Mouse (Mus musculus) ES-Bruce4 (cell line): ENCODE measurements around the gene Lrrc14b.

Experiments used
- CTCF ChIP-seq: IDR thresholded peaks from one replicate; pipeline ENCODE4 v1.8.1; 2011; ENCODE audit warnings: low read depth, low read length
- EP300 ChIP-seq: IDR thresholded peaks from 2 replicates; pipeline ENCODE4 v1.6.1; 2011; ENCODE audit warnings: low read depth, low read length; ENCODE audit not compliant: insufficient read depth
- POLR2A ChIP-seq: IDR thresholded peaks from one replicate; pipeline ENCODE4 v1.8.1; 2011; ENCODE audit warnings: low read length; ENCODE audit not compliant: insufficient read depth

DNA sequence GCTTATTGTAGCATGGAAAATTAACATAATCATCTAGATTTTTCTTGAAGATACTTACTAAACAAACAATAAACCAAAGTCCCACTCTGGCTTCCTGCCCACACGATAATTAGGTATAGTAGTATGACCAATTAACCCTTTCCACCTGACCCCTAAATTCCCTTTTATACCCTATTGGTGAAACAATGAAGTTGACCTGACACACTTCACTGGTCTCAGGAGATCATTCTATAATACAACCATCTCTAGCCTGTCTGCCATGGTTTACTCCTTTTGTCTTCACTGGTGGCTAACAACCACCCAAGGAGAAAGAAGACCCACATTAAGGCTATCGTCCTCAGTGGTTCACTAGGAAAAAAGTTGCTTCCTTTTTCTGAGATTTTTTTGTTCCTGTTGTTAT, 27.4 kb upstream of the Lrrc14b start:
- TF ChIP-seq CTCF: no peak
- TF ChIP-seq EP300: no peak
- no peak for TF ChIP-seq POLR2A
